Mouse (Mus musculus): Measurements from ENCODE around the gene Lgi4. TPM values are rescaled to one million over a fixed set of nuclear protein-coding genes. Genes with fewer than 3 reads are reported as not detected.

The Lgi4 gene
- total RNA-seq (2012; rRNA removed) (not detected in 2 replicates), total RNA-seq (2014; rRNA removed) (not detected in 2 replicates), polyA plus RNA-seq (2012; ENCODE audit: insufficient read length, low read depth) (not detected in 2 replicates)

DNA sequence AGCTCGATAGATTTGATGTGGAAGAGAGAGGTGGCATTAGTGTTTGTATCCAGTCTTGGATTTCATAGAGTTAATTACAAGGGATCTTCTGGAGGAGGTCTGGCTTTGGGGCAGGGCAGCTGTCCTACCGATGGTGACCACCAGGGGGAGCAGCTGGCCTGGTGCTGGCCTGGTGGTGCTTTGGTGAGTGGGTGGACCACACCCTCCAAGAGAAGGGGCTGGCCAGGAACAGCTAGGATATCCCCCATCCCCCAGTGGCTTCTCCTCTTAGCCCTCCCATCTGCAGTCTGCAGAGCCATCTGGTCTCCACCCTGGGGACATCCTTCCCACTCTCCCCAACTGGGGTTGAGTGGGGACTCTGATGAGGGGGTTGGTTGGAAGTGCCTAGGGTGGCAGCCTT lies at the start of gene Lgi4:
Lgi4 (plus strand) TSS at position 235 of the 400 bp plus-strand sequence.
- H3K27me3 ChIP-seq (replicated peaks), result peaks cover 39% of the 10 kb centered on the region
- no peaks in the 10 kb centered on the region for H3K79me2 ChIP-seq (replicated peaks; ENCODE audit: control insufficient read depth, extremely low read depth, insufficient read depth, poor library complexity, severe bottlenecking)
- no peaks in the 10 kb centered on the region for H3K36me3 ChIP-seq (replicated peaks in 1 of 2; ENCODE audit: control insufficient read depth in 1 of 2, insufficient read depth in 1 of 2, low read length in 1 of 2)
- TF ChIP-seq NELFE (IDR thresholded peaks at IDR 0.05; ENCODE audit: low read depth, low read length) (no peak), RCOR1 (conservative IDR thresholded peaks at IDR 0.05; ENCODE audit: low read depth, low read length) (no peak), CHD2 (IDR thresholded peaks at IDR 0.05; ENCODE audit: low read length) (no peak), MAX (IDR thresholded peaks at IDR 0.05; ENCODE audit: low read length) (no peak), GABPA (IDR thresholded peaks at IDR 0.05; ENCODE audit: insufficient replicate concordance, low read depth, low read length) (no peak), POLR2AphosphoS2 (IDR thresholded peaks at IDR 0.05; ENCODE audit: low read depth, low read length) (no peak), ZKSCAN1 (IDR thresholded peaks at IDR 0.05; ENCODE audit: borderline replicate concordance, low read depth, low read length) (no peak), UBTF (IDR thresholded peaks at IDR 0.05; ENCODE audit: low read depth, low read length) (no peak), TCF12 (IDR thresholded peaks at IDR 0.05; ENCODE audit: low read depth, low read length) (no peak), ZNF384 (IDR thresholded peaks at IDR 0.05; ENCODE audit: low read depth, low read length) (no peak), ZMIZ1 (IDR thresholded peaks at IDR 0.05; ENCODE audit: low read depth, low read length) (no peak), POLR2A (IDR thresholded peaks at IDR 0.05; ENCODE audit: low read depth, low read length) (no peak), CTCF (conservative IDR thresholded peaks at IDR 0.05 in 1 of 2, IDR thresholded peaks at IDR 0.05 in 1 of 2; ENCODE audit: low read depth in 2 of 2, low read length in 2 of 2) (peak; percentile 89 to 90), RAD21 (IDR thresholded peaks at IDR 0.05; ENCODE audit: low read depth, low read length) (peak; percentile 72), TBP (conservative IDR thresholded peaks at IDR 0.05; ENCODE audit: low read depth, low read length) (no peak), SMC3 (IDR thresholded peaks at IDR 0.05; ENCODE audit: low read depth, low read length) (peak; percentile 93), USF2 (conservative IDR thresholded peaks at IDR 0.05; ENCODE audit: low read depth, low read length) (no peak), MEF2A (IDR thresholded peaks at IDR 0.05; ENCODE audit: borderline replicate concordance, low read depth, low read length) (no peak), ETS1 (conservative IDR thresholded peaks at IDR 0.05; ENCODE audit: low read depth, low read length) (no peak), MAFK (IDR thresholded peaks at IDR 0.05; ENCODE audit: insufficient replicate concordance, low read length) (no peak), ZC3H11A (IDR thresholded peaks at IDR 0.05; ENCODE audit: low read depth, low read length) (peak; percentile 47), KAT2A (IDR thresholded peaks at IDR 0.05; ENCODE audit: insufficient replicate concordance, low read length) (no peak), EP300 (IDR thresholded peaks at IDR 0.05; ENCODE audit: low read length) (no peak), BHLHE40 (IDR thresholded peaks at IDR 0.05; ENCODE audit: low read depth, low read length) (no peak), MAZ (IDR thresholded peaks at IDR 0.05; ENCODE audit: low read depth, low read length) (no peak), IRF4 (IDR thresholded peaks at IDR 0.05; ENCODE audit: low read depth, low read length) (no peak), NRF1 (IDR thresholded peaks at IDR 0.05; ENCODE audit: low read depth, low read length) (no peak), ELF1 (IDR thresholded peaks at IDR 0.05; ENCODE audit: low read depth, low read length) (no peak)
- H3K4me1 ChIP-seq (ENCODE audit: control insufficient read depth in 1 of 2, insufficient read depth in 2 of 2), result peaks cover 0 to 5% of the 10 kb centered on the region in 2 experiments; a peak in 2 of 4 replicates
- in situ Hi-C loops (cut with MboI; ENCODE audit: low pct_ligation_motif_present, low pct_unique_long_range_greater_than_20kb, low sequenced_read_pairs) (no loop called here), dilution Hi-C loops (cut with MboI; ENCODE audit: extremely low pct_ligation_motif_present, extremely low pct_unique_long_range_greater_than_20kb, low sequenced_read_pairs) (no loop called here)
- no peaks in the 10 kb centered on the region for H3K9me3 ChIP-seq (replicated peaks; ENCODE audit: low read length)
- peak; percentile 52 for DNase-seq (ENCODE audit: extremely low read depth)
- H3K27ac ChIP-seq (ENCODE audit: insufficient read depth, low read depth), result no peak within 1 kb of the TSS
- no peak within 1 kb of the TSS for H3K4me3 ChIP-seq (replicated peaks in 1 of 3; ENCODE audit: low read depth in 2 of 3, low read length in 2 of 3, poor library complexity in 1 of 3)
- no peak within 1 kb of the TSS for H3K9ac ChIP-seq (ENCODE audit: insufficient read depth, low read depth)
- H3K4me2 ChIP-seq (ENCODE audit: insufficient read depth, low read depth, poor library complexity, severe bottlenecking), result no peak within 1 kb of the TSS

Data from CH12.LX (cell line).